Mouse (Mus musculus): ENCODE measurements at regions not wholly inside any gene's neighbourhood (a gene's known extent, or its start where the extent isn't known, plus 50 kb on each side); places are given as distances from the start of the nearest gene placed in this dataset.

DNA sequence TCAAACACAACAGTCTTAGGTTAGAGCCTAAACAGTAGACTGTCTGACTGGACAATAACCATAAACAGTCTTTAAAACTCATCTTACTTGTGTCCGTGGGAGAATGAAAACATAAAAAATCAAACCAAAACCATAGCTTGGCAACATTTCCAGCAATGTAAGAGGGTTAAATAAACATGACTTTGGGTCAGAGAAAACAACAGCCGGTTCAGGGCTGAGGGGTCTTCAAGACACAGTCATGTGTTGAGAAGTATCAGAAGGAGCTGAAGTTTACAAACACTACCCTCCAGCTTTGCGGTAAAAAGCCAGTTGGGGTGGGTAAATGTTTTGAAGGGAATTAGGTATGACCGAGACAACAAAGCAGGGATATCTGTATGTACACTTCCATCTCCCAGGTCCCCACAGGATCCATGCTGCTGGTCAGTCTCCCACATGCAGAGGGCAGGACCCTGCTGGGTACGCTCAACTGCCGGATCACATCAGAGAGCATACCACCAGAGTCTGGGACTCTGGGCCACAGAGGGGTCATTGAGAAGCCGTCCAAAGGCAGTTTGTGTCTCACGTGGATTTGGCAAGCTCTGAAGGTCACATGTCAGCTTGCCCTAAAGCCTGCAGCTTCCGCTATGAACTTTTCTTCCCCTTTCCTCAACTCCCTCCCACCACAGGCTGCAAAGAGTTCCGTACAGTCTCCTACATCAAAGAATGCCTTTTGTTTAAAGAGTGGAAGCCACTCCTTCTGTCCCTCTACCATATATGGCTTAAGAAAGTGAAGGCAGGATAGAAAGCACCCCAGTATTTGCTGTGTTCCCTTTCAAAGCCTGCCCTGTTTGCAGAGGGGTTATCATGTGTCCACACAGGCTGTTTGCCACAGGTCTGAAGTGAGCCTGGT, 103.9 kb upstream of the Thbs1 start:
- no peak for TF ChIP-seq EP300 (IDR thresholded peaks at IDR 0.05; ENCODE audit: insufficient read depth, low read depth, low read length)
- TF ChIP-seq POLR2A (IDR thresholded peaks at IDR 0.05; ENCODE audit: insufficient read depth, low read depth, low read length): no peak
- TF ChIP-seq CTCF (IDR thresholded peaks at IDR 0.05): no peak
